Mouse (Mus musculus) lung, postnatal 36 days (tissue): Measurements from ENCODE around the gene Apob.
"Not testable (repeated sequence)": the region's sequence is repeated elsewhere in the genome, so short reads cannot be mapped to it uniquely, and the experiment has no call there.

Experiments used
- DNase-seq: peaks from one replicate; pipeline ENCODE4 v3.0.0; 2022; ENCODE audit warnings: mixed read lengths

The Apob gene

DNA sequence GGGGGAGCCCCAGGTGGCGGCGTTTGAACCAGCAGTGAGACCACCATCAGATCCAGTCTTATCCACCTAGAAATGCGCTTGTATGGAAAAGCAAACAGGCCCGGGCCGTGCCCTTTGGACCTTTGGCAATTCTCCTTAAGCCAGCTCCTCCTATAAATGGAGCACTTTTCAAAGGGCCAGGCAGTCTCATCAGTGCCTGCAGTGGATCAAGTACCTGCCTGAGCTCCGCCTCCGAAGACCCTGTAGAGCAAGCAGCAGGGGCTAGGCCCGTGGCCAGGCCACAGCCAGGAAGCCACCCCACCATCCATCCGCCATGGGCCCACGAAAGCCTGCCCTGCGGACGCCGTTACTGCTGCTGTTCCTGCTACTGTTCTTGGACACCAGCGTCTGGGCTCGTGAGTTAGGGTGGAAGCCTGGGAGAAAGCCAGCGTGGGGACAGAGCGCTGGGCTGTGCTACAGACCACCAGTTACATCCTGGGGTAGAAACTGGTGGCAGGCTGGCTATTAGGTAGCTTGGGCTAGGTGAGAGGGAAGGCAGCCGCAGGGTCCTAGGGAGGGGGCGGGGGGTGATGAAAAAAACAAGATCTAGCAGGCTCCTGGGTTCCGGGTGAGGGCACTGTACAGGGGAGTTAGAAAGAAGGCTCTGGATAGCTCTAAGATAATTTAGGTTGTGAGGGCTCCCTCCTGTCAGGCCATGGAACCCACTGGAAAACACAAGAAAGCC, at the start of gene Apob:
TSS of gene Apob (plus strand) at position 183 of the 724 bp plus-strand sequence.
- no peak for DNase-seq

DNA sequence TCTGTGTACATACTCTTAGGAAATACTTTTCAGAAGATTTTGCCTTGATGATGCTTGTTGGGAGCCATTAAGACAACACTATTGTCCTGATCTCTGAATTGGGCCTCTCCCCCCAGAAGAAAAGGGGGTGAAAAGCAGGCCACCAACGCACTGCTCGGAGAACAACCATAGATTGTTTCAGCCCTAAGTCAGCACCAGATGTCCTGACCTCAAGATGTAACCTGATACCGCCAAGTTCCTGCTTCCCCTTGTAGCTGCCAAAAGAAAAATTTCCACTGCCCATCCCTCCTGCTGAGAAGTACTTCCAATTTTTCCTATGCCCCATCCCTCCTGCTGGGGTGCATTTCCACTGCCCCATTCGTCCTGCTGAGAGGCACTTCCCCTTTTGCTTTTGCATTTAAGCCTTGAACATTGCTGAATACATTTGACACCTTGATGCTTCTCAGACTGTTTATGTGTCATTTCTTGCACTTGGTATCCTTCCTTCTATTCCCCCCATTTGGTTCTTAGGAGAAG, 45.0 kb upstream of the Apob start:
- no peak for DNase-seq

DNA sequence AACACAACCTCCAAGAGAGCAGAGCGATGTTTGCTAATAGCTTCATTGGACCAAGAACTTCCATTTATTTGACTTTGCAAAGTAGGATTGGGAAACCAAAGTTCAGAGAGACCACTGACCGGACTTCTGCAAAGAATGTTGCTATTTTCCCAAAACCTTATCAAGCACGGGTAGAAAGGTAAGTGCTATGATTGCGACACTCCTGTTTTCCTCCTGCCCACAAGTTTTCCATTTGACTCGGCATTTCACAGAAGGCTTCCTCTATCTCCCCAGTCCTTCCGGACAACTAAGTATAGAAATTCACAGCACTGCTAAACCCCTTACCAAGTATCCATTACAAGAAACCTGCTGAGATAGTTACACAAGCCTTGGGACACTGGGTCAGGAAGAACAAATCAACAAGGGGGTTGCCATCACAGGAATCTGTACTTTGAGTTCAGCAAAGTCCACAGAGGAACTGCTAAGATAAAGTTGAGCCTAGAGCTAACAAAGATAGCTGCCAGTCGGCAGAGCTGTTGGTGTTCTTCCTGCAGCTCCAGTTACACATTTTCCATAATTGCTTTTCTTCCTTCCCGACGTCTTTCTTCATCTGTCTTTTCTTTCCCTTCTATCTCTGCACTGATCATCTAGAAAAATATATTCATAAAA, 27.2 kb upstream of the Apob start:
- peak; percentile 0 for DNase-seq

DNA sequence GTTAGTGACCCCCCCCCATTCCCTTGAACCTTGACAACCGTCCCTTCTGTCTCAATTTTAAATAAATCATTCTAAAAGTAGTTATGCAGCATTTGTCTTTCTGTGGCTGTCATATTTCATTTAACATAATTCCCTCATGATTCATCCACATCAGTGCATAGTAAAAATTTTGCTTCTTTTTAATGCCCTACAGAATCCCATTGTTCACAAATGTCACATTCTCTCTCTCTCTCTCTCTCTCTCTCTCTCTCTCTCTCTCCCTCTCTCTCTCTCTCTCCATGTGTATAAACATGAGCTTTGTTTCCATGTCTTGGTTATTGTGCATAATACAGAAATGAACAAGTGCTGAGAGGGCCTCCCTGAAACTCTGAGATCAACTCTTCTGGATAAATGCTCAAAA, 18.6 kb upstream of the Apob start:
- DNase-seq = no peak

DNA sequence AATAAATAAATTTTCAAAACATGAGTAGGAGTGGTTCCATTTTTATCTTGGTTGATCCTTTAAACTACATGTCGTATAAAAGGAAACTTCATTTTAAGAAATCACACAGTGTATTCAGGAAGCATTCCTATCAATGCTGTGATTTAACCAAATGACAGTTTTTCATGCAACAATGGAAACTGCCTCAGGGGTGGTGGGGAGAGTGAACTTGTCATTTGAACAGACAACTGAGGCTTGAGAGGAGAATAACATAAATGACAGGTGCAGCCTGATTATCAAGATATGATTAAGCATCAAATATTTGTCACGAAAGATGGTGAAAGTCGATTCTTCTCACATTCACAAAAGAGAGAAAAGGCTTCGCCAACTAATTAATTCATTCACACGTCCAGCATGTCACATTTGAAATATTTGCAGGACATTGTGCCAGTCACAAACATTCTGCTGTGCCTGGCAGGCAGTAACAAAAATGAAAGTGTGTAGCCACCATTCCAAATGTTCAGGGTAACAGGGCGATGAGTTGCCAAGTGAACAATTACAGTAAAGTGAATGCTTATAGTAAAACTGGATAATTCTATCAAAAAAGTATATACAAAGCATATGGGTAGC, 18.0 kb upstream of the Apob start:
- DNase-seq = no peak

DNA sequence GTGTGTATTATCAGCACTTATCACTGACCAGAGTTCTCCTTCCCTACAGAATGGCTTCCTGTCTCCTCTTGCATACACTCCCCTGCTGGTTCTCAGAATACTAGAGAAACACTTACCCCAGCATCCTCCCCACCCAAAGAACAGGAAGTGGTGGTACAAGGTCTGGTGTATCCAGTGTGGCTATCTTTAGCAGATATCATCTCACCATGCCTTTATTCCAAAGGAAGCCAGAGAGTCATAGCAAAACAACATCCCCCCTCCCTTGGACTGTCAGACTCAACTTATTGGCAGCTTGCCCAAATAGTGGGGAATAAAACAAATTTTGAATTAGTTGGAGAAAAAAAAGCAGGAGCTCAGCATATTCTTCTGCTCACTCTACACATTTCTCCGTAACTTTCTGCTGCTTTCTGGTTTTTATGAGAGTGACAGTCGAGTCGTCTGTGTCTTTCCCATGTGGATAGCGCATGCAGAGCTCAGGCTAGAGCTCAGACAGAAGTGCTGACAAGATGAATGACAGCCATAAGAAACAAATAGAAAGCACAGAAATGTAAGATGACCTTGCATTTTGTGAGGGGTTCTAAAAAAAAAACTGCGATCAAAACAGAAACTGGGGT, 15.0 kb upstream of the Apob start:
- DNase-seq = no peak

DNA sequence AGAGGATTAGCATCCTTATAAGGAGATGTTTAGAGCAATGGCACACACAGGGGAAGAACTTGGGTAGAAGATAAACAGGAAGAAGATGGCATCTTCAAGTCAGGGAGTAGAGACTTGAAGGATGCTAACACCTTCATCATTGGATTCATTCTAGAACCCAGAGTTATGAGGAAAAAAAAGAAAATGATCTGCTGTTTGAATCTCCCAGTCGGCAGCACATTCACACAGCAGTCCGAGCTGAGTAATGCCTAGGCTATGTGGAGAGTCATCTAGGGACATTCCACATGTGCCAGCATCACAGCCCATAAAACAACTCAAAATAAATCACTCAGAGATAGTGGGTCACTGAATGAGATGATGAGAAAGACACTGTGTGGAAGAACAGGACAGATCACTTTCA, 10.2 kb upstream of the Apob start:
- no peak for DNase-seq

DNA sequence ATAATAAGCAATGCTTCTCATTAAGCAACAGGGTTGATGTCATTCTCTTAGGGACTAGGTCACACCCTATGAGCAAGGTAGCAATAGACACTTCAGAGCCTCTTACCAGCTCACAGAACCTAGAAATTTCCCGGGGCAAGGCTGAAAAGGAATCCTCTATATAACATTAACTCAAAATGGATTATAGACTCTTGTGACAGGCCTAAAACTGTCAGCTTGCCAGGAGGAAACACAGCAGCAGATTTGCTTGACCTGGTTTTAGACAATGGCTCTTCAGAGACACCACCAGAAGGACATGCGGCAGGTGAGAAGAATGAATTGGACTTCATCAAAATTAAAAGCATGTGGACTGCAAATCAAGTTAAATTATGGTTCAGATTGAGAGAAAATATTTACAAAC, 7.1 kb upstream of the Apob start:
- DNase-seq = peak; percentile 1

DNA sequence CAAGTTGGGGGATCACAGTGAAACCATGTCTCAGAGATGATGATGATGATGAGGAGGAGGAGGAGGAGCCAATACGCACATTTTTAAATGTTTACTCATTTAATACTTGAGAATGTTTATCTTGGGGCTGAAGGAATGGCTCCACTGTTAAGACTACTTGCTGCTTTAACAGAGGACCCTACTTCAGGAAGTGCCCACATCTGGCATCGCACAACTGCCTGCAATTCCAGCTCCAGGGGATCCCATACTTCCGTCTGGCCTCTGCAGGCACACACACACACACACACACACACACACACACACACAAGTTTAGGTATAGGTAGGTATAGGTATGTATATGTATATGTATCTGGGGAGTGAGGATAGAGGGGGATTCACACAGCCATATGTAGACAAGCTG, 6.6 kb upstream of the Apob start:
- no peak for DNase-seq

DNA sequence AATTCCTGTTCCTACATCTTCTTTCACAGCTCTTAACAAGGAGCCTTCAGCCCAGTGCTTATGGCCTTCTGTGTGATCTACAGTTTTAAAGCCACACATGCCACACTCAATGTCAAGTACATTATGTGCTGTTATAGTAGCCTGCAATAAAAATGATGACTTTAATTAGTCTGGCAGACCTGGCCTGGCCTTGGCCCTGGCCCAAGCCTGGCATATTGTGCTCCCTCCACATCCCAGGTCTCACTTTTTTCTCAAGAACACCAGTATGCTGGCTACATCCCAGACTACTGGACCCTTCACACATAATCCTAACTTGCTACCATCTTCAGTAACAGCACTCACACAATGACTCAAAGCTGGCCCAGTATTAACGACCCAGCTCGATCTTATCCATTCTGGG, 5.7 kb upstream of the Apob start:
- DNase-seq = no peak

DNA sequence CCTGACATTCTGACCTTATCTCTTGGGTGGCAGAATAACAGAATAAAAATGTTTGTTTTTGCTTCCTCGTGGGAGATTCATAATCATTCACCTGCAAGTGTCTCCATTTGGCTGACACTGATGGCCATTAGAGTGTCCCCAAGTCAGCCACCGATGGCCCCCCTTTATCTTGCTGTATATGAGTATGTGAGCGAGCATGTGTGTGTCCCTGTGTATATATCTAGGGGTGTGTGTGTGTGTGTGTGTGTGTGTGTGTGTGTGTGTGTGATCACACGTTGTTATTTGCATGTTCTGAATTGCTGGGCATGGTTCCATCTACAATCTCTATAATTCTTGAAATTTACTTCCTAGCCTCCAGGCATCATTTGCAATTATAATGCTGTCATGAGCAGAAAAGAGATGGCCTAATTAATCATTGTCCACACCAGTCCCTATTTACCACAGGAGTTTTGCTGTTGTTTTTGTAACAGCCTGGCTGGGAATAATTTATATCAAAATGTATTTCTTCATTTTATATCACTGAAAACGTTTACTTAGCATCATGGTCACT, 3.6 kb upstream of the Apob start:
- DNase-seq = no peak

DNA sequence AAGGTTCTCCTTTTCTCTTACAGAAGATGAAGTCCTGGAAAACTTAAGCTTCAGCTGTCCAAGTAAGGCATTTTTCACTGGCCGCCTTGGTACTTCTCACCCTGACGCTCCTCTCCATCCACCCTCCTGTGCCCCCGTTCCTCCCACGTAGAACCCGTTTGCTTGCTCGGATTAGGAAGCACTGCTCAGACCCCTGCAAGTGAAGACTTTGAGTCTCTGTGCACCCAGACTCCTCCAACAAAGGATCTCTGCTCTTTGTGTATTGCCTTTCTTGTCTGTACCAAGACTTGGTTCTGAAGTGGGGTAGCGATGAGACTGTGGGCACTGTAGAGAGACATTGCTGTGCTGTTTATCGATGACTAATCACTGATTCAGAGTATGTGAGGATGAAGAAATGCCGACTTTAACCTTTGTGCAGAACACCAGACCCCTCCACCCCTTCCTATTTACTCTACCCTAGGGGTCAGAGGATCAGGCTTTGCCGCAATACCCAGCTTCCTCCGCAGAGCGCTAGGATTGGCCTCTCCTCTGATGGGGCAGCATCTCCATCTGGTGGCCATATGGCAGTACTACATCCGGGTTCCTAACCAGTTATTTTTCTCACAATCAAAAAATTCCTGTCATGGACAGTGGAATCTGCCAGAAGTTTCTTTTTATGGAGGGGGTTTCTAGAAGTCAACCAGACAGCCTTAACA, 889 bp downstream of the Apob start:
- DNase-seq = peak; percentile 72

DNA sequence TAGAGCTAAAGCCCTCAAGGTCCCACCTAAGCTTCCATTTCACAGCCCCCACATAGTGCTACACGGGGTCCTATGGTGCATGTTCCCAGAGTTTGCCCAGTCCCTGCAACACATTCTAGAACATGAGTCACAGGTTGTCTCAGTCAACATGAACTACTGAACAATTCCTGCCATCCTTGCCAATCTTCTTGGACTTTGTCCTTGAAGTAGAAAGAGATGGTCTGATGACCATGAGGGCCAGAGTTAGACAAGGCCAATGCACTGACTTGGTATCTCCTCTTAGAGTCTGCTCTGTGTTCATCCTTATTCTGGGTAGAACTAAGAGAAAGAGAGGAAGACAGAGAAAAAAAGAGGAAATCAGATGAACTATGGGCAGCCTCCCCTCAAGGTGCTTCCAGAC, 7.0 kb downstream of the Apob start:
- DNase-seq = no peak

DNA sequence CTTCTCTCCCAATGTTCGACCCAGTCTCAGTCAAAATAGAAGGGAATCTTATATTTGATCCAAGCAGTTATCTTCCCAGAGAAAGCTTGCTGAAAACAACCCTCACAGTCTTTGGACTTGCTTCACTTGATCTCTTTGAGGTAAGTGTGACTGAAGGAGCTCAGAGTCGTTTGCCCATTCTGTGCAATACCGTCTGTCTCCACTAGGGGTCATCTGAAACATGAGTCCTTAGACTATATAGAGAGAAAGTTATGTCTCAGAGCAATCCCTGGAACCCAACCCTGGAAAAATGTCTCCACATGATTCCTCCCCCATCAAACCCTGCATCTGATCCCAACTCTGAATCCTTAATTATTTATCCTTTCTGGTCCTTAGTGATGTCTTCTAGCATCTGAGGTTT, 13.4 kb downstream of the Apob start:
- peak; percentile 67 for DNase-seq

DNA sequence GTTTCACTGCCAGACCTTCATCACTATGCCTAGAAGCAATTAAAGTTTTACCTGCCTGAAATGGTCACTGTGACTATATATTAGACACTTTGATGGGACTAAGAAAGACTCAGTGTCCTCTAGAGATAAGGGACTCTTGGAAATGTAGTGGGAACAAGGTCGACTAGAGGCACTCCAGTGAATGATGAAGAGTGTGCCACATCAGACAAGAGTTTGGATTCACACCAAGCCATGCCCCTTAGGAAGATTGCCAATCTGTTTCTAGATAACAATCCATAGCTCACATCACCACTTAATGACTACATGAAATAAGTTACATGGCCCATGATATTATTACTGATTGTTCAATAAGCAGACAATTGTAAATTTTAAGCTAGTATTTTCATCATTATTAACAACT, 14.1 kb downstream of the Apob start:
- DNase-seq = no peak

DNA sequence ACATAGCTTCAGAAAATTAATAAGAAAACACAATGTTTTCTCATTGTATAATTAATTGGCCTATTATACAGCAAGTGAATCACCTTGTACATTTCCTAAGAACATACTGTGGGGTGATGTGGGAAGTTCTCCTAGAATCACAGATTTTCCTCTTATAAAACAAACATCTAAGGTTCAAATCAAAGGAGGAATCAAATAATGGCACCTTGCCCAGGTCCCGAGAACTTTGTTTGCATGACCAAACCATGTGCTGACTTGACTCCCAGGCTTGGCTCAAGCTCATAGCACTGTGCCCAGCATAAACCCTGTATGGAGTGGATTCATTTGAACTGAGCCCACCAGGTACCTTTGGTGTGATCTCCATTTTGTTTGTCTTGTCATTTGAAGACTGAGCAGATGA, 43.5 kb downstream of the Apob start:
- peak; percentile 17 for DNase-seq

DNA sequence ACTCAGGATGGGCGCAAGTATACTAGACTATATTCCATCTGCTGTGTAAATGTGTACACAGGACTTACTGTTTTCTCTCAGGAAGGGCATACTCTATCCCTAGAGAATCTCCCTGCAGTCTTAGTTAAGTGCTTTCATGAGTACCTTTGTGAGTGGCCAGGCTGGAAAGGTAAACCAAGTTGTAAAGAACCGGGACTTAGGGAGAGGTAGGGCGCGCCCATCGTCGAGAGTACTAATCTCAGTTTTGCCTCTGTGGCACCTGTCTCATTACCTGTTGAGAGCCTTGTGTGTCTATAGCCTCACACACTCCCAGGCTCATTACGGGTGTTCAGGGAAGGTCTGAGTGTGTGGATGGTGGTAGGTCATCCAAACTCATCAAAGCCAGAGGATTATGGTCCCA, 52.1 kb downstream of the Apob start:
- DNase-seq = no peak

DNA sequence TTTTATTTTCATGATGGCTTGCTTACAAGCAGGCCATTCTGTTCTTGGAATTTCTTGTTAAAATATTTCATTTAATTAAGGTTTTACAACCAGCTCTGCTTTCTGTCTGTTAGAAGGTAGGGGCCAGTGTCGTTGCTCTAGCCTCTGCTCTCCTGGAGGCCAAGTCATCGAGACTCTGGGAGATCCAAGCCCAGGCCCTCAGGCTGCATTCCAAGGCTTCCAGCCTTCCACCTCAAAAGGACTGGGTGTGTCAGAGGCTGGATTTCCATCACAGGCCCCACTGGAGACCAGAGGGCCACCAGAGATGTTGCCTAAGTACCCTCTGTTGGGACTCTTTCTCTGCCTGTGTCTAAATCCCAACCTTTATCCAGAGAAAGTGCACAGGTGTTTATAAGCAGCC, 52.6 kb downstream of the Apob start:
- no peak for DNase-seq

DNA sequence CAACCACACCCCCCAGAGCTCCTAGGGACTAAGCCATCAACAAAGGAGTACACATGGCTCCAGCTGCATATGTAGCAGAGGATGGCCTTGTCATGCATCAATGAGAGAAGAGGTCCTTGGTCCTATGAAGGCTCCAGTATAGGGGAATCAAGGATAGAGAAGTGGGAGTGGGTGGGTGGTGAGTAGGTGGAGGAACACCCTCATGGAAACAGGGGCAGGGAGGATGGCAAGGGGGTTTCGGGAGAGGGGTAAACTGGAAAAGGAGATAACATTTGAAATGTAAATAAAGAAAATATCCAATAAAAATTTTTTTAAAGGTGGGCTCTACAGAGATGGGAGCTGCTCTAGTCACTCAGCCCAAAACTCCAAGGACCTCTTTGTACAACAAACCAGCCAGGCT, 53.7 kb downstream of the Apob start:
- DNase-seq = not testable (repeated sequence)

DNA sequence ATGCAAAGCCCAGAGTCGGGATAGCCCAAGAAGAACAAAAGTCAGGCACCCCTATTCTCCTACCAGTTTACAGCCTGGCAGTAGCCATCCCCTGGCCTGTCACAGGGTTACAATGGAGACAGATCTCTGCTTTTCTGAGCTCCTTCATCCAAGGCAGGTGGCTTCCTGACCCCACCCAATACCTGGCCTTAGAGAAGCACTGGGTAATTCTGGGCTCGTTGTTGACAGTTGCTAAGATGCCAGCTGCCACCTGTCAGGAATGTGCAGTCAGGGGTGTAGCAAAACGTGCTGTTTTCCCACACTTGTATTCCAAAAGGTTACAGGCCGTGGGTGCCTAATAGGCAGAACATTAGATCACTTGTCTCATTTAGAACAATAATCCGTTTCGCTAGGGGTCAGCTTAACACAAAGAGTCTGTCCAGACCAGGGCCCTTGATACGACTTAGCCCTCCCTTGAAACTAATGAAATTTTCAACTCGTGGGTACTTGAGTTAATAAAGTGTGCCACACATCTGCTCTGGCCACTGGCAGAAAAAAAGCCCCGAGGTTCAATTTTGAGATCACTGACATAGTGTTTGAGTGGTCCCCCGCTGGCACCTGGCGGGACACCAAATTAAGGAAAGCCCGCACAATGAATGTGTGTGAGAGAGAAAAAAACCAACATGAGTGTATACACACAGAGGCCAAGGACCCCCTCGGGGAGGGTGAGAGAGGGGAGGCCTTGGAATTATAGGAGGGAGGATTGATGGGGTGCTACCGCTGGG, 54.3 kb downstream of the Apob start:
- no peak for DNase-seq

DNA sequence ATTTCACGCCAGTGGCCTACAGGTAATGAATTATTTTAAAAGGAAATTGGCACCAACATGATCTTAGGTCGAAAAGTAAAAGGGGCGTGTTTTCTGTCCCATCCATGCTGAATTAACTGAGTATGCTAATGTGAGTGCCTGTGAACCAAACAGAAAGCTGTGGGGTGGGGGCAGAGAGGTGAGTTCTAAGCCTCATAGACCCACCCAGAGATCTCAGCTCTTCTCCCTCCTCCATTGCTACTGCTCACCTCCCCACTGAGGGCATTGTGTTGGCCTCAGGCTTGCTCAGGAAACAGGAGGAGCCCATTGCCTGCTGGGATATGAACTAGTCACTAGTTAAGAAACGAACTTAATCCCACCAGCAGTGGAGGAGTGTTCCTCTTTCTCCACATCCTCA, 54.9 kb downstream of the Apob start:
- no peak for DNase-seq
